In the genomic region with DNA sequence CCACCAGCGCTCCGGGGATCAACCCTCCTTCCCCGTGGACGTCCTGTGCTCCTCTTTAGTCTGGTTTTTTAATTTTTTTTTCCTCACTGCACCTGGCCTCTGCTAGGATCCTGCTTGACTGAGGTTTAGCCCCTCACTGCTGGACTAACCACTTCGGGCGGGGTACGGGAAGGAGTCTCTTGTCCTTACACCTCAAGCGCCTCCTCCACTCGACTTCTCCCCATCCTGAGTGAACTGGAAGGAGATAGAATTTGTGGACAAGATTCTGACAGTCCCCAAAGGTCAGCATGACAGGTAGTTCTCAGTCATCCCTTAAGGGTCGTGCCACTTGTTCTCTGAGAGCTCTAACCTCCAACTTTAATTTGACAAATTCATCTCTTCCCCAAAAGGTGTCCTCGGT, we compare ENCODE assay signal across 9 mouse cellular contexts. TPM values are rescaled to one million over a fixed set of nuclear protein-coding genes. Genes with fewer than 3 reads are reported as not detected.
DNase-seq lines count a peak whose midpoint lies in the region; ATAC-seq lines count a peak whose summit lies in the region.
"Had no signal": no experiment of that assay in that cellular context is flagged by ENCODE, and none has a peak within 500 bp of the region (broad histone marks: within the 10 kb centered on the region; RNA-seq: fewer than 3 reads in every experiment).

No protein-coding gene starts in this region.

- under 1% methylated on average over 11 of the region's 11 CpGs for WGBS in kidney, embryonic 14.5 days
- 2% methylated on average over 11 of the region's 11 CpGs for WGBS in embryonic facial prominence, embryonic 12.5 days
- WGBS in hindbrain, embryonic 15.5 days = under 1% methylated on average over 11 of the region's 11 CpGs
- 2% methylated on average over 11 of the region's 11 CpGs for WGBS in midbrain, embryonic 13.5 days

- H3K4me1 ChIP-seq in kidney, embryonic 14.5 days (ENCODE audit: control insufficient read depth, insufficient read depth, low read length) = peaks cover 16% of the 10 kb centered on the region
- peaks cover 34% of the 10 kb centered on the region for H3K4me1 ChIP-seq in embryonic facial prominence, embryonic 12.5 days
- peaks cover 30% of the 10 kb centered on the region for H3K4me1 ChIP-seq in hindbrain, embryonic 15.5 days (replicated peaks)
- peaks cover 25% of the 10 kb centered on the region for H3K4me1 ChIP-seq in midbrain, embryonic 13.5 days (replicated peaks)

- H3K27ac ChIP-seq in kidney, embryonic 14.5 days (ENCODE audit: low read depth, low read length) = no peak overlapping the region
- H3K27ac ChIP-seq in embryonic facial prominence, embryonic 12.5 days = 0 out of 2 replicates have a peak overlapping the region, but pooled peaks have one; percentile 1
- H3K27ac ChIP-seq in hindbrain, embryonic 15.5 days (replicated peaks) = no peak overlapping the region
- H3K27ac ChIP-seq in midbrain, embryonic 13.5 days = no peak overlapping the region

- peaks cover 95% of the 10 kb centered on the region for H3K27me3 ChIP-seq in kidney, embryonic 14.5 days (ENCODE audit: control insufficient read depth, insufficient read depth, low read length)
- peaks cover 88% of the 10 kb centered on the region for H3K27me3 ChIP-seq in embryonic facial prominence, embryonic 12.5 days
- peaks cover 95% of the 10 kb centered on the region for H3K27me3 ChIP-seq in hindbrain, embryonic 15.5 days
- H3K27me3 ChIP-seq in midbrain, embryonic 13.5 days = peaks cover 98% of the 10 kb centered on the region

- no peaks in the 10 kb centered on the region for H3K36me3 ChIP-seq in kidney, embryonic 14.5 days (ENCODE audit: control insufficient read depth, insufficient read depth, low read length)
- no peaks in the 10 kb centered on the region for H3K36me3 ChIP-seq in embryonic facial prominence, embryonic 12.5 days
- no peaks in the 10 kb centered on the region for H3K36me3 ChIP-seq in hindbrain, embryonic 15.5 days
- H3K36me3 ChIP-seq in midbrain, embryonic 13.5 days = no peaks in the 10 kb centered on the region

- H3K4me2 ChIP-seq in kidney, embryonic 14.5 days (replicated peaks; ENCODE audit: low read depth, low read length) = peak overlapping the region; percentile 49; the same call in 1 of the 2 replicates
- H3K4me2 ChIP-seq in embryonic facial prominence, embryonic 12.5 days (replicated peaks) = peak overlapping the region; percentile 55
- H3K4me2 ChIP-seq in hindbrain, embryonic 15.5 days = peak overlapping the region; percentile 36
- 0 out of 2 replicates have a peak overlapping the region, but pooled peaks have one; percentile 43 for H3K4me2 ChIP-seq in midbrain, embryonic 13.5 days (replicated peaks)

- DNase-seq in kidney, postnatal 25 days = no peak
- no peak for DNase-seq in Muller cell, postnatal 12 days (ENCODE audit: inconsistent ontology term)
- no peak for DNase-seq in right cerebral cortex, postnatal 10 days (ENCODE audit: low spot score in 2 of 2)
- no peak for DNase-seq in cerebellum, adult 9-10 months

- ATAC-seq in kidney, embryonic 14.5 days (ENCODE audit: low FRiP score, low TSS enrichment) = no peak
- ATAC-seq in embryonic facial prominence, embryonic 12.5 days (ENCODE audit: insufficient number of reproducible peaks, insufficient read depth, low FRiP score, low TSS enrichment) = no peak
- ATAC-seq in hindbrain, embryonic 15.5 days (ENCODE audit: low FRiP score, low read depth) = 0 out of 2 replicates have a peak, but pooled peaks have one; percentile 9
- ATAC-seq in midbrain, embryonic 13.5 days = no peak

- H3K9me3 ChIP-seq in kidney, embryonic 14.5 days (ENCODE audit: control insufficient read depth, low read length) = no peaks in the 10 kb centered on the region
- no peaks in the 10 kb centered on the region for H3K9me3 ChIP-seq in embryonic facial prominence, embryonic 12.5 days
- no peaks in the 10 kb centered on the region for H3K9me3 ChIP-seq in hindbrain, embryonic 15.5 days
- no peaks in the 10 kb centered on the region for H3K9me3 ChIP-seq in midbrain, embryonic 13.5 days

- no peak overlapping the region for H3K9ac ChIP-seq in kidney, embryonic 14.5 days (ENCODE audit: low read depth, low read length)
- H3K9ac ChIP-seq in embryonic facial prominence, embryonic 12.5 days = peak overlapping the region; percentile 52; the same call in 1 of the 2 replicates
- no peak overlapping the region for H3K9ac ChIP-seq in hindbrain, embryonic 15.5 days
- no peak overlapping the region for H3K9ac ChIP-seq in midbrain, embryonic 13.5 days (replicated peaks)

- H3K4me3 ChIP-seq in kidney, embryonic 14.5 days (ENCODE audit: low read length) = peak overlapping the region; percentile 33; the same call in 1 of the 2 replicates
- peak overlapping the region; percentile 52 for H3K4me3 ChIP-seq in embryonic facial prominence, embryonic 12.5 days
- peak overlapping the region; percentile 15 for H3K4me3 ChIP-seq in hindbrain, embryonic 15.5 days
- peak overlapping the region; percentile 22; the same call in 1 of the 2 replicates for H3K4me3 ChIP-seq in midbrain, embryonic 13.5 days (replicated peaks)

RNA-seq across cellular contexts. Expression of gene Pax9, which starts 3.4 kb away (rescaled TPM):
- 0.08 TPM in 1 of 2 replicates, not detected in the other for polyA plus RNA-seq in kidney, embryonic 14.5 days (2014; fragmentation: Nextera tagmentation; extraction: Ambion mirVana)
- 16.3 and 20.0 TPM in 2 replicates for polyA plus RNA-seq in embryonic facial prominence, embryonic 12.5 days (2016; fragmentation: Nextera tagmentation; extraction: Ambion mirVana)
- not detected in 2 replicates for polyA plus RNA-seq in hindbrain, embryonic 15.5 days (2015; fragmentation: Nextera tagmentation; extraction: Ambion mirVana)
- not detected in 2 replicates for polyA plus RNA-seq in midbrain, embryonic 13.5 days (2015; fragmentation: Nextera tagmentation; extraction: Ambion mirVana)
- polyA plus RNA-seq: small intestine, adult 2 months had no signal

Comparison
In these comparisons a context has a peak if more than half of its experiments do, and no peak if none do; other contexts are left out.
1. RNA of gene Pax9, which starts 3.4 kb away (polyA plus RNA-seq): 16.3 to 20.0 TPM in embryonic facial prominence, embryonic 12.5 days; 0.08 TPM in kidney, embryonic 14.5 days, not detected in midbrain, embryonic 13.5 days and not detected in hindbrain, embryonic 15.5 days; every median in the first group is over 10 times any median in the second.
2. Peak in every context shown above with its lines, with median percentiles within 50 percentile points of each other: H3K4me2 ChIP-seq and H3K4me3 ChIP-seq.